Mouse (Mus musculus) kidney, adult 9 months (tissue): ENCODE data around the gene Duox1.
"Not testable (repeated sequence)": the region's sequence is repeated elsewhere in the genome, so short reads cannot be mapped to it uniquely, and the experiment has no call there.

ENCODE experiments used
- DNase-seq: peaks from one replicate; pipeline ENCODE4 v3.0.0; 2022

Duox1 gene

DNA sequence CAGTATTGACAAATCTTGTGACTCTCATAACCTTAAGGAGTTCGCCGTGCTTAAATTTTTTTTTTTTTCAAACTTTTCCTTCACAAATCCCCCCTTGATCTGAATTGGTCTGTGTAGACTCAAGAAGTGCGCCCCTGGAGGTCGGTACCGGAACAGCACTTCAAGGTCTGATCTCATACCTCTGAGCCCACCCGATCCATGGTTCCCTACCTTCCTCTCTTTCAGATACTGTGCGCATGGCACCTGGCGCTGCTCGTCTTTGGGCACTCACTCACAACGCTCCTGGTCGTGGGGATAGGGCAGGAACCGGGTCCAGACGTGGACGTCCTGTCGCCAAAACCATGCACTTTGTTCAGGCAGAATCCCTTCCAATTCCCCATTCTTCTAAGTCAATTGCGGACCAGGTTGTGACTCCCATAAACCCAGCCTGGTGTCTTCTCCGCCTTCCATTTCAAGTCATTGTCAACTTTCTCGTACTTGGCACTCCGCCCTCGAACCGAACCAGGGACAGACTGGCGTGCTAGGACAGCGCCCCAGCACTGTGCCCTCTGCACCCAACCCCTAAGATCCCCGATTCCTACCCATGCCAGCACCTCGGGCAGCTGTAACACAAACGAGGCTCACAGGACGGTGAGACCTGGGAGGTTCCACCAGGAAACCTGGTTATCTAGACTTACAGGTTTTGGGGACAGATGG is 2.6 kb upstream of the Duox1 start:
- peak; percentile 60 for DNase-seq

- DNase-seq = no peak
Measured at GRCm38 (mm10) chr2:122313536-122313935, 1.9 kb upstream of the Duox1 start, which contains the start of gene Duoxa1. Gene Duoxa1 (minus strand): TSS chr2:122313730.

- no peak for DNase-seq
Measured at GRCm38 (mm10) chr2:122317384-122317783, 1.9 kb downstream of the Duox1 start.

GRCm38 (mm10) chr2:122323960-122324359 is 8.5 kb downstream of the Duox1 start:
- DNase-seq = peak; percentile 58

DNA sequence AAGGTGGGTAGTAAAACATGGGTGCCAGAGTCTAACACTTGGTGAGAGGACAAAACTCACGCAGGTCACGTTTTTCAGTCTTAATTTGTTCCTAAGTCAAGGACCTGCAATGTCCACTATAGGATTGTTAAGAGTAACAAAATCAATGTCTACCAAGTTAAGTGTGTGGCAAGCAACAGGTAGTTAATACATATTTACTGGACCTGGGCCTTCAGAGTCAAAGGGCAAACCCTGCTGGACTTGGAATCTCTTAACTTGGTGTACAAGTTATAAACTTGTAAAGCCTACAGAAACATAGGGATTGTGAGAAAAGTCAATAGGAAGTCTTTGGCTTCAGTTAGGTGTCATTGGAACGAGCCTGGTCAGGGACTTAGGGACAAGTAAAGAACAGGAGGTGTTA is 9.1 kb downstream of the Duox1 start:
- peak; percentile 54 for DNase-seq

DNA sequence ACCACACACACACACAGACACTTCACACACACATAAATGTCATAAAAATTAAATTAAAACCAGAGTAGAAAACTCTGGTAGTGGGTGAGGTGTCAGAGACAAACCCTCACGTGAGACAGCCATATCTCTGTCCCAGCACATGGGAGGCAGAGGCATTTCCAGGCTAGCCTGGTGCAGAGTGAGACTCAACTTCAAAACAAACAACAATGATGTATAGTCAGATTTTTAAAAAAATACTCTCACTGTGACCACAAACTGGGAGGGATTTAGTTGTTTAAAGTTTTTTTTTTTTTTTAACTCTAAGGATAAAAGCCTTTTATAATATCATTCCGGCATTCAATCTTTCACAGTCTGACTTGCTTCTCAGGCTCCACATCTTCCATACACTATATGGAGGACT is 9.9 kb downstream of the Duox1 start:
- no peak for DNase-seq

DNA sequence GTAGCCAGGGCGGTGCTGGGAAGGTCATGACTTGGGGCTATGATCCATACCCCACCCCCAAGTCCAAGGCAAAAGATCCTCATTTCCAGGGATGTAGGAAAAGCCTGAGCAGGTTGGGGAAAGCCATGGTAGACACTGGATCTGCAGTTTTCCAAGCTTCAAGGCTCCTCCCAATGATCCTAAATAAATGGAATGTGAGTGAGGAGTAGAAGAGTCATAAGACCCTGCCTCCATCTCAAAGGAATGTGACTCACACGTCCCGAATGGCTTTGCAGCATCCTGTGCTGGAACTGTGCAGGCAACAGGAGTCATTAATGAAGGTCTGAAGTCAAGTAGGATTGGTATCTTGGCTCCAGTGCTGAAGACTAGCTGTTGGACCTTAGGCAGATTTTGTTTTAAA is 12.5 kb downstream of the Duox1 start:
- no peak for DNase-seq

- not testable (repeated sequence) for DNase-seq
Measured at GRCm38 (mm10) chr2:122330317-122330716, 14.8 kb downstream of the Duox1 start.

GRCm38 (mm10) chr2:122332222-122332621 is 16.8 kb downstream of the Duox1 start:
- DNase-seq = no peak

DNA sequence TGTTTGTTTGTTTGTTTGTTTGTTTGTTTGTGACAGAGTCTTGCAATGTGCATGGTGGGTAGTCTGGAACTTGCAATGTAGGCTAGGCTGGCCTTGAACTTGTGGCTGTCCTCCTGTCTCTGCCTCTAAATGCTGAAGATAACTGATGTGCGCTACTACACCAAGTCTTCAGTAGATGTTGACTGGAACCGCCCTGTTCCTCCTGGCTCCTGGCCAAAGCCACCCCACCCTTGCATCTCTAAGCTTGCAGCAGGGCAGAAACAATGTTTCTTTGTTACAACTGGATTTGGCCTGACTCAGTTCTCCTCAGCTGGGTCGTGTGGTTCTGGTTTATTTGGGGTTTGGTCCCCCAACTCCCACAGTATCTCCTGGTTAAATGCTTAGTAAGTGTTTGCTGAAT is 18.7 kb downstream of the Duox1 start:
- no peak for DNase-seq

GRCm38 (mm10) chr2:122337291-122337690 is 21.8 kb downstream of the Duox1 start:
- no peak for DNase-seq

DNA sequence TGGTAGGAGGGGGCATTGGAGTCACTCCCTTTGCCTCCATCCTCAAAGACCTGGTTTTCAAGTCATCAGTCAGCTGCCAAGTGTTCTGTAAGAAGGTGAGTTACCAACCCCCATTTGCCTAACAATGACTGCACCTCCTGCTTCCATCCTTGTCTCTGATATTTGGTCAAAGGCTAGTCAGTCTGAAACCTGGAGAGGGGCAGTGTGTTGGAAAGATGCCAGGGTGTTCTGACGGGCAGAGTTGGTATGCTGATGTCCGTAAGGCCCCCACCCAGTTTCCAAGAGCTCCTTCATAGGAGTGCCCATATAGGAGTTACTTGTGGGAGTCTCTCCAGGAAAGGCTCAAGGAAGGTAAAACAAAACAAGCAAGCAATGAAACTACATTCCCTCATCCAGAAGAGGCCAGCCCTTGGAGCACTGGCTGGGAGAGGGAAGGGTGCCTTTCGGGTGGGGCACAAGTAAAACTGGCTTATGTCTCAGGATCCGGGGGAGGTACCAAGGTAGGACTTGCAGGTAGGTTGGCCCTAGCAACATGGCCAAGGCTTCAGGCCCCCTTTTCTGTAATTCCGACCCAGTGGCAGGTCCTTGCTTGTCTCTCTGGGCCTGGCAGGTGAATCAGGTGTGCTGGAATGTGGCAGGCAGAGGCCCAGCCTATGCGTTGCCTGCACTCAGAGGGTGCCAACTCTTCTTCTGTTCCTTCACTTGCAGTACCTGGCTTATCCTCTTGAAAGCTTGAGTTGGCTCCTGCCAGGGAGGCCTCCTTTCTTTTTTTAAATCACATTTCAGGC is 29.8 kb downstream of the Duox1 start:
- no peak for DNase-seq

- not testable (repeated sequence) for DNase-seq
Measured at GRCm38 (mm10) chr2:122346164-122346563, 30.7 kb downstream of the Duox1 start.

DNA sequence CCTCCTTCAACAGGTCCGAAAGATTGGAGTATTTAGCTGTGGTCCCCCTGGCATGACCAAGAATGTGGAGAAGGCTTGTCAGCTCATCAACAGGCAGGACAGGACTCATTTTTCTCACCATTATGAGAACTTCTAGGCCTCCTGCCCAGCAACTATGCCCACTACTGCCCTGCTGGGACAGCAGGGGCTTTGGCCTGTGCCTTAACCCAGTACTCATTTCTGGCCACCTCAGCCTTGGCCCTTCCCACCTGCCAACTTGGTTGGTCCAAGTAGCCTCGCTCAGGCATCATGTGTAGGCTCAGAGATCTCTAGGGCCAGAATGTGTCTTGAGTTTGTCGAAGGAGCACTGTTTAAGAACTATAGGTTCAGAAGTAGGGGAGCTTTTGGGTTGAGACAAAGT is 31.8 kb downstream of the Duox1 start:
- no peak for DNase-seq

DNA sequence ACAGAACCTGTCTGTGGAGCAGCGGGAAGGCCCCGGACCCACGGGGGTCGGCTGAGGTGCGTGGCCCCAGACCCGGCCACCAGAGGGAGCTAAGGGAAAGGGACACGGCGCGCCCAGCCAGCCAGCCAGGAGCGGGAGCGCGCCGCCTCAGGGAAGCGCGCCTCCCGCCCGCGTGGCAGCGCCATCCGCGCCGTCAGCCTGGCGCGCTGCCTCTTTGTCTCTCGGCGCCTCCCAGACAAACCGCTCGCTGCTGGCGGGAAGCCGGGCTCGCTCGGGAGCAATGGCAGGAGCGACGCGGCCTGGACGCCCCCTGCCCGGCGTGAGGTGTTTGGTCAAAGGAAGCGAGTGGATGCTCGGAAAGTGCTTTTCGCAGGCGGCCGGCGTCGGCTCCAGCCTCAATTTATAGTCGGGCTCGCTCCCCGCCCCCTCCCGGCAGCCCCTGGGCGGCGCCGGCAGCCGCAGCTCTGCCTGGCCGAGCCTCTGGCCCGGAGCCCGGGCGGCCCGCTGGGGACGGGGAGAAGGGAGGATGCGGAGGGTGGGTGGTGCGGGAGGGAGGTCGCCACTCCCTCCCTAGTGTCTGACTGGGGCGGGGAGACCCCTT is 33.2 kb downstream of the Duox1 start:
- DNase-seq = peak; percentile 84

DNA sequence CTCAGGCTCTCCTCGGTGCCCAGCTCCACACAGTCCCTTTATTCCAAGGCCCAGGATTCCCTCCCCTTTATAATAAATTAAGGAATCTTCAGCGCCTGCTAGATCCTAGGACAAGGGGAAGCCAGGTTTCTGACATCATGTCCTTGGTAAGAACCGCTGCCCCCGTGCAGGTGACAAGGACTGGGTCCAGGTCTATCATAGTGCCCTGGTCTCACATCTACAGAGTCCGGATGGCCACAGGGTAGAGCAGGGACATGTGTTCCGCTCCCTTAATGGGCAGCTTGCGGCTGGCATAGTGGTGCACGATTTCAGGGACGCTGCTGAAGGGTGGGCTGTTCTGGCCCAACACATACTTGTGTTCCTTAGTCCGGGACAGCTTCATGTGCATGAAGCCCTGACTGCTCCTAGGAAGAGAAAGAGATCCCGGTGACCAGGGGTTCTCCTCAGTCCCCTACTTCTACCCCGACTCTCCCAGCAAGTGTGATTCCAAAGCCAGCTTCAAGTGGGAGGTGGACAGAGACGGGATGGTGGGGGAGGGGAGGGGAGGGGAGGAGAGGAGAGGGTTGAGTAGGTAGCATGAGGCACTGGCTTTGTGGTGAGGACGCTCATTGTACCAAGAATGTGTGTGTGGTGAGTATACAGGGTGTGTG is 33.8 kb downstream of the Duox1 start:
- DNase-seq = peak; percentile 19

DNA sequence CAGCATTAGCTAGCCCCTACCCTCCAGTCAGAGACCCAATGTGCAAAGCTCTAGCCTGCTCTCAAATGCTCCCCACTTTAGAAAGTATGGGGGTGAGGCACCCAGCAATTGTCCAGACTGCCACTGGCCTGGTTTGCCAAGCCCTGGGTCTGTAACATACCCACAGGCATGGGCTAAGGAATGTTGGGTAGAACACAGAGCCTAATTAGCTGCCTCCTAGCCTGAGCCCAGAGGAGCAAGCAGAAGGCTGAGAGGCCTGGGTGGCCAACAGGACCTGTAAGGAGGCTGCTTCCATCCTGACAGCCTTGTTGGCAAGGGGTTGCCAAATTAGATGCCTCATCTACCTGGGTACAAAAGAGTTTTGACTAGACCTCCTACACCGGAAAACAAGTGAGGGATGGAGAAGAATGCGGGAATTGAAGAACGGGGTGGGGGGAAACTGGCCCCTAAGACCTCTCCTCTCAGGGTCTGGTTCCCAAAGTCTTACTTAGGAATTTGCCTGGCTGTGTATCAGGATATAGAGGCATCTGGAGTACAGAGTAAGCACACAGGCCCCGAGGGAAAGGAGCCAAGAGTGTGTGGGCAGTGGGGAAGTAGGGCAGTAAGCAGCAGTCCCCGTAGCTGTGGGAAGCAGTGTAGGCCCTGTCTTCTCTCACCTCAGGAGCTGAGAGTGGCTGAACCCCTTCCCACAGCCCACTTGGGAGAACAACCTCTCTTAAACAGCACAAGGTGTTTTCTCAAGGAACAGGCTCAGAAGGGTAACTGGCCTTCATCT is 35.9 kb downstream of the Duox1 start:
- no peak for DNase-seq

GRCm38 (mm10) chr2:122351931-122352329 is 36.5 kb downstream of the Duox1 start:
- peak; percentile 49 for DNase-seq

DNA sequence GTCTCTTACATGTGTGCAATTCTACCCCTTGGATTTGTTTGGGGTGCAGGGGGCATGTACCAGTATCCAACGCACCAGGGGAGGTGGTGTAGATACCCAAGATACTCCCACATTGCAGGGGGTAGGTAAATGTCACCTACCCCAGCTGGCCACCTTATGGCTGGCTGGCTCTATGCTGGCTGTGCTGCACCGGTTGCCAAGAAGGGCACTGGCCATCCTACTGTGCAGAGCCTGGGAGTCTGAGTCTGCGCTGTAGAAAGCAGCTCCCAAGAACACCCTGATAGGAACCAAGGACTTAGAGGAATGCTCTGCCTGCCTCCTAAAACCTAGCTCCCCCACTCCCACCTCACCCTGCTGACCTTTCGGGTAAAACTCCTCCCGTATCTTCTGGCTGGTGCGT is 37.5 kb downstream of the Duox1 start:
- no peak for DNase-seq

- no peak for DNase-seq
Measured at GRCm38 (mm10) chr2:122353765-122354164, 38.3 kb downstream of the Duox1 start.

DNA sequence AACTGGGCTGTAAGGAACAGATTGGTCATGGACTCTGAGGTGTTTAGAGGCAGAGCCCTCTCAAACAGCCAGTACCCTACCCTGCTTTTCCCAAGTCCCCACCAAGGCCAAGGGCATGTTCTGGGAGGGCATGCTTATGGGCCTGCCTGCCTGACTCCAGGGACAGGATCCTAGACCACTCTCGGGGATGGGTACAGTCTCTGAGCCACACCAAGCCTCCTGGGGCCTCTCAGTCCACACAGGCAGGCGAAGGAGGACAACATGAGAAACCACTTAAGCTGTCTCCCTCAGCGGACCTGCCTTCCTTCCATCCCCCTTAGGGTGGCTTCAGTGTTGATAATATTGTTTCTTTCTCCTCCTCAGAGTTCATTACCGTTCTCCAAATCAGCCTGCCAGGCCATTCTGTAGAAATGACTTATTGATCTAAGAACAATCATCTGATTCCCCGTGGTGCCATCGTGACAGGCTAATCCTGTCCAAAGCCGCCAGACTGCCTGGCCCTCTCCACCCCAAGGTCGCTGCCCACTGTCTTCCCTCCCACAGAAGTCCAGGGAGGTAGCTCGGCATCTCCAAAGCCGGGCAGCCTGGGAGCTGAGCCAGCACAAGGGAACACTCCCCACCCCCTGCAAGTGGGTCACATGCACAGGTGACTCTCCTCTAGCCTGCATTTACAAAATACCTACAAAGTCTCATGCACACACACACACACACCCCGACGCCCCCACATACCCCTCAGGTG is 38.9 kb downstream of the Duox1 start:
- DNase-seq = peak; percentile 72

DNA sequence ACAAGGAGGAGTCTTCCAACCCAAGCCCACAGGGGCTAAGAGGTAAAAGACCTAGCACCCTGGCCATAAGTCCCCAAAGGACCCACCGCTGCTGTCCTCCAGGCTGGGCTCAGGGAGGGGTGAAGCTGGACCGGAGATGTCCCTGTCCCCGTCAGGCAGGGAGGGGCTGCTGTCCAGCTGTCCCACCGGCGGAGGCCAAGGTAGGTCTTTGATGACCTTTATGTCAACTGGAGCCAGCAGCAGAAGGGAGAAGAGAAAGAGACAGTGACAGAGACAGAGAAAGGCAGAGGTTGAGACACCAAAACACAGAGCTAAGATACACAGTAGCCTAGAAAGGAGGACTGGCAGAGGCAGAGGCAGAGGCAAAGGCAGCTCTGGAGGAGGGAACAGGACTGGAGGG is 39.9 kb downstream of the Duox1 start:
- no peak for DNase-seq
